Mouse (Mus musculus): ENCODE data around the gene Tcerg1l.

The Tcerg1l gene

DNA sequence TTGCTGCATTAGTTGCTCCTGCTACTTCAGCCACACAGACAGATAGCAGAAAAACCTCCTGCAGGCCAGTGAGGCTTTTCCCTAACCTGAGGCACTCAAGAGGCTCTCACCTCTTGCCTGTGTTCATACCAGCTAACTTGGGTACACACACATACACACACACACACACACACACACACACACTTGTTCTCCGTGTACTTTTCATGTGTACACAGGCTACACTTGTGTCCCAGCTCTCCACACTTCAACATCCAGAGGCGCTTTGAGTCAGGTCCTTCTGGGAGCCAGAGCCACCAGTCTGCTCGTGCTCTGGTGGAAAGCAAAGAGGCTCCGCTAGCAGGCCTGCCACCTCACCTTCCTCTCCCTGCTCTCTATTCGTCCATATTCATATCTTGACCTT, 24.0 kb downstream of the Tcerg1l start:
- in situ Hi-C loops (cut with MboI; ENCODE audit: low pct_unique_long_range_greater_than_20kb in 1 of 2, low sequenced_read_pairs in 2 of 2, unreplicated experiment in 1 of 2), result no loop called here

DNA sequence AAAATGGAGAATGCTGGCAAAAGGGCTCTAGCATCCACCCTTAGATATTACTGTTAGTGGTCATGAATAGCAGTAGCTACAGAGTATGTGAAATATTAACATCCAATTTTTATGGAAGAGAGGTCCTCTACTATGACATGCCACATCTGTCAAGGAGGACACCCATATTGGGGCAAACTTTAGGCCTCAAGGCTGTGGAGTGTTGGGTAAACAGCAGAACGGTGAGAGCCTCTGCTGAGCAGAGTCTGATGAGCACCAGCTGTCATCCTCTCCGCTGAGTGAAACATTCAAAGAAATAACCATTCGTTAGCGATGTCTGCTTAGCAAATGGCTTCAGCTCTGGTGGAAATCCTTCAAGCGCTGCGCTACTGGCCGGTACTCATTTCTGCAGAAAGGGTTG, 30.0 kb downstream of the Tcerg1l start:
- in situ Hi-C loops (cut with MboI; ENCODE audit: low pct_unique_long_range_greater_than_20kb in 1 of 2, low sequenced_read_pairs in 2 of 2, unreplicated experiment in 1 of 2), result no loop called here

DNA sequence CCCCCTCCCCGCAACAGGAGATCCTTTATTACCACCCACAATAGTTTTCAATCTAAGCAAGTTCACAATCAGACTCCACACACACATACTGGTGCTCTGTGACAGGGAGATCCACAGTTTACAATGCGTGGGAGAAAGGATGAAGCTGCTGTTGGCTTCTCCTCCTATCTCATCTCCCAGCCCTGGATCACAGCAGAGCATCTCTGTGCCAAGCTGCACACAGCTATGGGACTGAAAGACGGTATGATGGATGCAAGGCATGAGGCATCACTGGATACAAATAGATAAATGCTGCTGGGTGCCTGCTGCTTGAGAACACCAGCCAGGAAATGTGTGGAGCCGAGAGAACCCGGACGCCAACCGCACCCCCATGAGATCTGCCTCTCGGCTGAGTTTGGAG, 32.0 kb downstream of the Tcerg1l start:
- in situ Hi-C loops (cut with MboI; ENCODE audit: low pct_unique_long_range_greater_than_20kb in 1 of 2, low sequenced_read_pairs in 2 of 2, unreplicated experiment in 1 of 2), result no loop called here

DNA sequence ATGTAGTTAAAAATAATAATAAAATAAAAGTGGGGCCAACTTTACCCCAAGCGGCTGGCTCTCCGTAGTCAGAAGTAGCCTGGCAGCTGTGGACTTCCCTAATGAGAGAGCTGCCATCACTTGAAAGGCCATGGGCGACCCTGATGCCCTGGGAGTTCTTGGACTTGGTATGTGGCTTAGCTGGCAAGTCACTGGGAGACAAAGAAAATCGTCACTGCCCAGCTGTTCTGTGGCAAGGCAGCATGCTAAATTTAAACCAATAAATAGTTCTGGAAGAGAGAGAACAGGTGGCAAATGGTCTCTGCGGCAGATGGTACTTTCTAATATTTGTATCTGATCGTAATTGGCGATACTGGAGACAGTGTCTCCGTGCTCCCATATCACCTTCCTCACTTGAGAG, 40.1 kb downstream of the Tcerg1l start:
- in situ Hi-C loops (cut with MboI; ENCODE audit: low pct_unique_long_range_greater_than_20kb in 1 of 2, low sequenced_read_pairs in 2 of 2, unreplicated experiment in 1 of 2), result no loop called here

DNA sequence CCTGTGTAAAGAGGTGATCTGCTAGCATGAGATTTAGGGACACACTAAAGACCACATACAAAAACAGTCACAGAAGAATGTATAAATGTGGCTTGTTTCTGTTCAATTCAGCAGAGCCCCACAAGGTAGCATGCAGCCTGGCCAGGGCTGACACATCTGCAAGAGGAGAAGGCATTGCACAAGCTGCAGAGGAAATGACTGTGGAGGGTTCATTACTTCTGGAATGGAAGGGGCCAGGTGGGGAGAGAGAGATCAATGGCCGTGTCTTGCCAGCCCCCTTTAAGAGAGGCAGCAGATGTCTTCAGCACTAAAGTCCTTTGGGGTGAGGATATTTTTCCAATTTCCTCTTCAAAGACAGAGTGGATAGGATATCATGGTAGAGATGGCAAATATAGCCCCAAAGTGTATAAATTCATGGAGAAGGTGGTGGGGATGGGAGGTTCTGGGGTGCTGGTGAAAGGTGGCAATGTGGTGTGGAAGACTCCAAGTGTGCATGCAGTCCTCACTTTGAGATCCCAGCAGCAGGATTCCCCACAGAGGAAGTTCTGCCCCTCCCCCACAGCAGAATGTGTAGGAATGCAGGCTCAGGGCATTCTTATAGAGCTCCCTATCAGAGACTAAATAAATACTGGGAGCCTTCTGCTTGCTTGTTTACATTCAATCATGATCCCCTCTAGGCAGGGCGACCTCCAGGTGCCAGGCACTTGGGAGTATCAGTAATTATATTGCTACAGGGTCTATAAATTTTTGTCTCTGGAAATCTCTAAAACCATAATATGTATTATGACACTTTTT, 40.7 kb downstream of the Tcerg1l start:
- in situ Hi-C loops (cut with MboI; ENCODE audit: low pct_unique_long_range_greater_than_20kb in 1 of 2, low sequenced_read_pairs in 2 of 2, unreplicated experiment in 1 of 2), result no loop called here

DNA sequence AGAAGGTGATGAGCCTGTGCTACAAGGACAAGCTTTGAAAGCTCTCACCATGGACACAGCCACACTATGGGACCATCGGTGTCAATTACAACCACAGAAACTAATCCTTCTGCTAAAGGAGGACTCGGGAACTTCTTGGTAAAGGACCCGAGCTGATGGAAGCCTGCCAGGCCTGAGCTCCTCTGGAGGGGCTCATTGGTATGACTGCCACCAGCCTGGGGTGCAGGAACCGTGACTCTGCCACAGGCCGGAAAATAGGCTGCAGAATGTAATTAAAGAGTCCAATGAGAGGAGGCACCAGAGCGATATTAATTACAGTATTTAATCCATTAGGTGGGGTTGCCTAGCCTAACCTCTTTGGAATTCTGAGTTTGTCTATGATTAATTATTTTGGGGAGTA, 52.1 kb downstream of the Tcerg1l start:
- in situ Hi-C loops (cut with MboI; ENCODE audit: low pct_unique_long_range_greater_than_20kb in 1 of 2, low sequenced_read_pairs in 2 of 2, unreplicated experiment in 1 of 2), result no loop called here

DNA sequence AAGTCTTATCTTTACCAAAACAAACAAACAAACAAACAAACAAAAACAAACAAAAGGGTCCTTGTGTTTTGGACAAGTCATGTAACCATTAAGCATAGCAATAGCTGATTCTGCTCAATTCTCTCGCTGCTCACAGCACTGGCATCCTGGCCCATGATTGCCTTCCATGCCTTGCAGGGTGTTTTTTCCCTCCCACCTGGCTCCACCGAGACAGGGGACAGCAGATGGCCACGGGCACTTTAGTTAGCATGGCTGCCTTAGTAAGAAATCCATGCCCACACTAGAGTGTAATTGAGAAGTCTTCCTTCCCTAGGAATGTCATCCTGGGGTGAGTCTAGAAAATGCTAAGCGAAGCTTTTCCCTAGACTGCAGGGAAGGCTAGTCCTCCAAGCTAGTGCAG, 59.1 kb downstream of the Tcerg1l start:
- in situ Hi-C loops (cut with MboI; ENCODE audit: low pct_unique_long_range_greater_than_20kb in 1 of 2, low sequenced_read_pairs in 2 of 2, unreplicated experiment in 1 of 2), result no loop called here

DNA sequence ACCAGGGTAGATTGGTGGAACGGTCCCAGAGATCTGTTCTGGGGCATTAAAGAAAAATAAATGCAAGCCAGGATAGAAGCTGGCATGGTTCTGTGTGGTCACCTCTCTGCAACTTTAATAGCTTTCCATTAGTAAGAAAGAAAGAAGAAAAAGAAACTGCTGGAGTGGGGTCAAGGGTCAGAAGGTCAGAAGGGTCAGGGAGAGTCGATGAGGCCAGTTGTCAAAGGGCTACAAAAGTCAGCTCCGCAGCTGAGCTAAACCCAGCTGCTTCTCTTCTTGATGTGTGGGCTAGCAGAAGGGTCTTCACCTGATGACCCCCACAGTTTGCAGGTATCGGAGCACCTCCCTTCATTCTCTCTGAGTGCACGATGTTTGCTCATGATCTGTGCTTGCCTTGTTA, 59.6 kb downstream of the Tcerg1l start:
- in situ Hi-C loops (cut with MboI; ENCODE audit: low pct_unique_long_range_greater_than_20kb in 1 of 2, low sequenced_read_pairs in 2 of 2, unreplicated experiment in 1 of 2), result no loop called here

DNA sequence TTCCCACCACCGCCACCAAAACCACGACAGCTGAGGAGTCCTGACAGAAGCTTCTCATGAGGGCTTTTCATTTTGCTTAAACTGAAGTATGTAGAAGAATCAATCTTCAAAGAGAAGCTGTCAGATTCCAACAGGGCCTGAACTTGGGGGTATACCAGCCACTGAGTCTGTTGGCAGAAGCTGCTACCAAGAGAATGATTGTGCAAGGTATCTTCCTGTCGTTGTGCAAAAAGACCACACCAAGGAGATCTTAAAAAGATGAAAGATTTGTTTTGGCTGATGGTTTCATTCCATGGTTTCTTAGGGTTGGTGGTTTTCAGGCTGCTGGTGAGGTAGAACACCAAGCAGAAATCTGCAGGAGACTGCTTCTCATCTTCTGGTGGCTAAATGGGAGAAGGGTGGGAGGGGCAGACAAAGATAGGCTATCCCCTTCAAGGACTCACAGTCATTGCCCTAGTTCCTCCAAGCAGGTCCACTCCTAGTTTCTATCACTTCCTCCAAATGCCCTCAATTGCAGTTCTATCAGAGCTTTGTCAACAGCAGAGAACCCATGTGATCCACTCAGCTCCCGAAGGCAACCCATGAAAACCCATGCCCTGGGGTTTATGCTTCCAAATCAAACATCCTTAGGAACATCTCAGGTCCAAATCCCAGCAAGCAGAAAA, 64.9 kb downstream of the Tcerg1l start:
- in situ Hi-C loops (cut with MboI; ENCODE audit: low pct_unique_long_range_greater_than_20kb in 1 of 2, low sequenced_read_pairs in 2 of 2, unreplicated experiment in 1 of 2), result no loop called here

DNA sequence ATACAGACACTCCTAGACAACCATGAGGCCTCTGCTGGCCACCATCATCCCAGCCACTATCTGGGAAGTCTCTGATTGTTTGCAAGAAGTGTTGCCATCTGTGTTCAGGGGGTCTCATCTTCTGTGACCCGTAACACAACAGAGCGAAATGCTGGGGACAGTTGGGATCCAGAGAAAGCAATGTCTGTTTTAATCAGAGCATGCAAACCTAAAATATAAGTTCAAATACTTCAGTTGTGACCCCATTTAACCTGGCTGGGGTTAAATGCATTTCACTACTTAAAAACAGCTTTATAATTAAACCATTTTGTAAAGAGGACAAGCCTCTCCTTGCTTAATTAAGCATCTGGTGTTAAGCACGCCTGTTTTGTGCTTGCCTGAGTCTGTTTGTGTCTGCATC, 66.3 kb downstream of the Tcerg1l start:
- in situ Hi-C loops (cut with MboI; ENCODE audit: low pct_unique_long_range_greater_than_20kb in 1 of 2, low sequenced_read_pairs in 2 of 2, unreplicated experiment in 1 of 2), result no loop called here

DNA sequence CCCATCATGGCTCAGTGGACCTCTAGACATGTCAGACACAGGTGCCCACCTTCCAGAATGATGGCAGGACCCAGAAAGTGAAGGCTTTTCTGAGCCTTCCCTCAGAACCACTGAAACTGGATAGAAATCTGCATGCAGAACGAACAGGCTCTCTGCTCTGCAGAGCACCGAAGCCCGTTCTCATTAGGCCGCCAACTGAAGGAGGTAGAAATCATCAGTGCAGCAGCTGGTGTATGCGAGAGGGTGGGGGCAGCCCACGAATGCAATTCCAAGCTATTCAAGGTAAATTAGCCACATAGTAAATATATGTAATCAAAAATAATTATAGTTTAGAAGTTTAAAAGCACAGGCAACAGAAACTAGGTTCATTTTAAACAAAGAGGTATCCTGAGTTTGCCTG, 68.9 kb downstream of the Tcerg1l start:
- in situ Hi-C loops (cut with MboI; ENCODE audit: low pct_unique_long_range_greater_than_20kb in 1 of 2, low sequenced_read_pairs in 2 of 2, unreplicated experiment in 1 of 2), result no loop called here

DNA sequence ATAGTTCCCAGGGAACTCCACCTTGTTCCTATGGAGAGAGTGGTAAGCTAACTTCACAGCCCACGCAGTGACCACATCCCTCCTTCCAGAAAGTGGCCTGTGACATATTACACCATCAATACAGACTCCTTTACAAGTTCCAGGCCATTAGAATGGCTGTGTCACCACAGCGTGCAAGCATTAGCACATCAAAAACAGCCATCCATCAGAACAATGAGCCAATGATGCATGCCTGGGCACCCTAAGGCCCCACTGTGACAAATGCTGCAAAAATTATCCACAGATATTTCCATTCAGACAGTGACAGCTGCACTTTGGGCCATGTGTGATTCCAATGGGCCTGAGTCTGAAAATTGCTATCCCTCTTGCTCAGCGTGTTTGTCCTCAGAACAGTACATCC, 70.8 kb downstream of the Tcerg1l start:
- in situ Hi-C loops (cut with MboI; ENCODE audit: low pct_unique_long_range_greater_than_20kb in 1 of 2, low sequenced_read_pairs in 2 of 2, unreplicated experiment in 1 of 2), result no loop called here

DNA sequence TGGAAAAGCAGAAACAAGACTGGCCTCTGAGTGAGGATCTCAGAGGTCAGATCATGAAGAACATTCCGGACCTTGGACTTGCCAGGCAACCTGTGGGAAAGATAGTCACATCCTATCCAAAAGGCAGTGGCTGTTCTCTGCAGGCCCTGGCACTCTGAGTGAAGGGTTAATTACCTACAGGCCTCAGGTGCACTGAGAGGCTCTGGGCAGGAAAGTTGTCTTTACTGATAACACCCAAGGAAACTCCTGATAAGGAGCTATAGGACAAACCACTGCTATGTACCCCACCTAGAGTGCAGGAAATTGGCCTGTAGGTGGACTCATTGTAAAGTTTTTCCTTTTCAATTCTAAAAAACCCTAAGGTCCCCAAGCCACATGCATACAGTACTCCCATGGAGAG, 83.8 kb downstream of the Tcerg1l start:
- in situ Hi-C loops (cut with MboI; ENCODE audit: low pct_unique_long_range_greater_than_20kb in 1 of 2, low sequenced_read_pairs in 2 of 2, unreplicated experiment in 1 of 2), result no loop called here

DNA sequence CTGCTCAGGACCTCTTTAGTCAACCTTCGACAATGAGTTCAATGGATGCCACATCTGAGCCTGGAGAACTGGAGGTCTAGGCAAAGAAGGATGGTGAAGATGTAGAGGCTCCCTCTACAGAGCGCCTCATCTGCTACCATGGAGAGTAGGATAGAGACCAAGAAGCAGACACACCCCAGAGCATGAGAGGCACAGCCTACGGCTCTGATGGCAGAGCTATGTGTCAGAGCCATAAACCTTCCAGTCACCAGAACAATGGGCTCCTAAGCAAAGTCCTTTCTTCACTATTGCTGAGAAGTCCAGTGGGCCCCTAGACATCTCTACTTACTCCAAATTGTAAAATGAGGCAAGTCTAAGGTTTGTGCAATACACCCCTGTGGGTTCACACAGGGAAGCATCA, 91.4 kb downstream of the Tcerg1l start:
- in situ Hi-C loops (cut with MboI; ENCODE audit: low pct_unique_long_range_greater_than_20kb in 1 of 2, low sequenced_read_pairs in 2 of 2, unreplicated experiment in 1 of 2), result no loop called here

DNA sequence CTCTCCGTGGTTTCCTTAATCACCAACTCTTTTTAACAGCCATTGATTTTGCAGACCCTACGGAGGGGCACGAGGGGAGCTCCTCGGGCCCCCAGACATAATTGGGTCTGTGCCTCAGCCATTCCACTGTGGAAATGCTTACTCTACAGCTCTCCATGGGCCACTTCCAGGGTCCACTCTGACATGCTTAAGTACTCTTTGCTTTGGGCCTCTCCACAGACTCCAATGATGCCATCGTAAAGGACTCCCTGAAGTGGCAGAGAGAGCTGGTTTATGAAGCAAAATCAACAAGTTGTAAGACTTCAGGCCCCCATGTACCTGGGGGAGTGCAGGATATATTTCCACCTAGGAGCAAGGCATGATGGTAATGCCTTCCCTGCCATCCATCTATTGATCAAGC, 112.7 kb downstream of the Tcerg1l start:
- in situ Hi-C loops (cut with MboI; ENCODE audit: low pct_unique_long_range_greater_than_20kb in 1 of 2, low sequenced_read_pairs in 2 of 2, unreplicated experiment in 1 of 2), result no loop called here

DNA sequence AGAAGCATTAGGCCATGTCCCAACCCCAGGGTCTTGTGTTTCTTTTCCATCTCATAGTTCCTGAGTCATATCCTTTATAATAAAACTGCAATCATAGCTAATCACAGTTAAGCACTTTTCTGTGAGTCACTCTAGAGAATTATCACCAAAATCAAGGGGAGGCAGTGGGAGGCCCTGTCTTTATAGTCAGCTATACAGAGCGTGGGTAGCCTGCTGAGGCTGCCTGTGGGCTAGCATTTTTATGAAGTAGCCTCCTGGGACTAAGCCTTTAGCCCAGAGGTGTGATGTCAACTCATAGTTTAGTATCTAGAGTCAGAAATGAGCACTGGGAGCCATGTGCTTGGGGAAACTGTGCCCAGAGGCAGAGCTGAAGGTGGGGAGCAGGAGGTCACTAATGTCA, 122.3 kb downstream of the Tcerg1l start:
- in situ Hi-C loops (cut with MboI; ENCODE audit: low pct_unique_long_range_greater_than_20kb in 1 of 2, low sequenced_read_pairs in 2 of 2, unreplicated experiment in 1 of 2), result no loop called here

DNA sequence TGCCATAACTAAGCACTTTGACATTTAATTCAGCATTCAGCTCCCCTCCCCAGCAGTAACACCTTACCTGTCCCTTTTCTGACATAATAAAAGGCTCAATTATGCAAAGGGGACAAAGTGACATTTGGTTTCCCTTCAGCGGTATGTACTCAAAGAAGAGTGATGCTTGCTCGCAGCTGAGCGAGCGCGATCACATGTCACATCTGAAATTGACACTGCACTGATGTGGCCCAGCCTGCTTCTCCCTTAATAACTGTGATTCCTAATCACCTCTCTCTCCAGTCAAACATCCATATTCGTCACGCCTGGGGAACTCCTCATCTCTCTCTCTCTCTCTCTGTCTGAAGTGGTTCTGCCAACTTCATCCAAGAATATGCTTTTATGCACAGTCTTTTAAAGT, 126.2 kb downstream of the Tcerg1l start:
- in situ Hi-C loops (cut with MboI; ENCODE audit: low pct_unique_long_range_greater_than_20kb in 1 of 2, low sequenced_read_pairs in 2 of 2, unreplicated experiment in 1 of 2), result no loop called here

DNA sequence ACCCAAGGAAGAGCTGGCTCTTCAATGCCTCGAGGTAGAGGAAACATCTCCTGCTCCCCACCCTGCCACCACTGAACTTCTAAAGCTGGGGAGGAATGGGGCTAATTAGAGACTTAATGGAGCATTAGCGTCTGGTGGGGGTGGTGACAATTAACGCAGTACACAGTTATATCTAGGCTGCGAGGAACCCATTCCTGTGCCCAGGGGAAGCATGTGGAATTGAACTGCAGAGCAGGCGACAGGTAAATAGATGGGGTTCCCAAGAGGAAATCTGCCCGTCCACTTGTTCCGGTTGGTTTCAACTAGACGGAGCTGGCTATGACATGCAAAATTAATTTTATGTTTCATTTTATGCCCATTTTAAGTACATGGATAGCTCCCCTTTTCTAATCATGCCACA, 128.1 kb downstream of the Tcerg1l start:
- in situ Hi-C loops (cut with MboI; ENCODE audit: low pct_unique_long_range_greater_than_20kb in 1 of 2, low sequenced_read_pairs in 2 of 2, unreplicated experiment in 1 of 2), result no loop called here

DNA sequence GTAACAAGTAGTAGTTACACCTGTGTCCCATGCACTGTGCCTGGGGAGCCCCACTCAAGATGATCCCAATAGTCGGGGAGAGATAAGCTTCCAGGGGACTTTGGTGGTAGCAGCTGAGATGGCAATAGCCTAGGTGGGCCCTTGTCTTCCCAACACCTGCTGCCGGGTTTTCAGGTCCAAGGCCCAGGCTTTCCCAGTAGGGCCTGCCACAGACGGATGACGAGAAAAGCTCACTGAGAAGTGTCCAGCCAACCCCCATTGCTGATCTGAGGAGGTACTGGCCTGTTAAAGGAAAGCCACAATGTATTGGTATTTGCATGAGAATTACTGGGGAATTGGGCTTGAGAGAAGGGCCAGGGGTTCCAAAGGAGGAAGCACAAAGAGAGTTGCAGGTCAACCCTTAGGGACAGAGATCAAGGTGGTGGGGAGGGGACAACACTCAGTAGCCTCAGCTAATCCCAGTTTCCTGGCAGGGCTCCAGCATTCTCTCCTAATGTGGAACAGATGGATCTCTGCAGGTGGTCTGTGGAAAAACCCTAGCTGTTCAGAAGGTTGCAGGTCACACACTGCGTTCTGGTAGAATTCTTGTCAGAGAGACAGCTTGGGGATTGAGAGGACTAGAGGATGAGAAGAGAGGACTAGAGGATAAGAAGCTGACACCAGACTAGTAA, 129.4 kb downstream of the Tcerg1l start:
- in situ Hi-C loops (cut with MboI; ENCODE audit: low pct_unique_long_range_greater_than_20kb in 1 of 2, low sequenced_read_pairs in 2 of 2, unreplicated experiment in 1 of 2), result no loop called here

DNA sequence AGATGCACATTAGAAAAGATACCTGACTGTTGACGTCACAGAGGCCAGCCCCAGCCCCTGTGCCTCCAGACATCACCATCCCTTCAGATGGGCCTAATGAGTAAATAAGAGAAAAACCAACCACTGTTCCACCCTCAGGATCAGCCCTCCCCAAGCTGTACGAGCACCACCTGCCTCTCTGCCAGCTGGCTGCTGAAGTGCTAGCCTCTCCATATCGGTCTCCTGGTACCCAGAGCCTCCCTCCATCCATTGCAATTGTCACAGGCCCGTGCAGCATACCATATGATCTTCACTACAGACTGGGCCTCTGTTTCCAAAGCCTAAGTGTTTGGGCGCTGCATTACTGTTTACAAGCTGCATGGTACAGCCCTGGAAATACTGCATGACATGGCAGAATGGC, 148.9 kb downstream of the Tcerg1l start:
- in situ Hi-C loops (cut with MboI; ENCODE audit: low pct_unique_long_range_greater_than_20kb in 1 of 2, low sequenced_read_pairs in 2 of 2, unreplicated experiment in 1 of 2), result no loop called here
